Mouse (Mus musculus): ENCODE data around the gene Pom121.

GRCm38 (mm10) chr5:135329471-135329870 is 64.9 kb downstream of the Pom121 start:
- no peak for TF ChIP-seq CTCF (IDR thresholded peaks at IDR 0.05; ENCODE audit: borderline replicate concordance, insufficient read depth, low read depth, low read length)
- no peak for TF ChIP-seq POLR2A (IDR thresholded peaks at IDR 0.05; ENCODE audit: borderline replicate concordance, insufficient read depth, low read length)

Measured in cerebellum, adult 2 months (tissue).